Mouse (Mus musculus) kidney, adult 9 months (tissue): Measurements from ENCODE around the gene Cap2.

Source experiments
- DNase-seq: peaks from one replicate; pipeline ENCODE4 v3.0.0; 2022

Gene Cap2

DNA sequence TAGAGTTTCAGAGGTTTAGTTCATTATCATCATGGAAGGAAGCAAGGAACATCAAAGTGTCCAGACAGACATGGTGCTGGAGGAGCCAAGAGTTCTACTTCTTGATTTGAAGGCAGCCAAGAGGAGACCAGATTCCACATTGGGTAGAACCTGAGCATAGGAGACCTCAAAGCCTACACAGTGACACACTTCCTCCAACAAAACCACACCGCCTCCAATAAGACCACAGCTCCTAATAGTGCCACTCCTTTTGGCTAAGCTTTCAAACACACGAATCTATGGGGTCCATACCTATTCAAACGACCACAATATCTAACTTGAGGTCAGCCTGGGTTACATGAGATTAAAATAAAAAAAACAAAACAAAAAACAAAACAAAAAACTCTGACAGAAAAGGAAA, 25.0 kb downstream of the Cap2 start:
- DNase-seq: no peak

DNA sequence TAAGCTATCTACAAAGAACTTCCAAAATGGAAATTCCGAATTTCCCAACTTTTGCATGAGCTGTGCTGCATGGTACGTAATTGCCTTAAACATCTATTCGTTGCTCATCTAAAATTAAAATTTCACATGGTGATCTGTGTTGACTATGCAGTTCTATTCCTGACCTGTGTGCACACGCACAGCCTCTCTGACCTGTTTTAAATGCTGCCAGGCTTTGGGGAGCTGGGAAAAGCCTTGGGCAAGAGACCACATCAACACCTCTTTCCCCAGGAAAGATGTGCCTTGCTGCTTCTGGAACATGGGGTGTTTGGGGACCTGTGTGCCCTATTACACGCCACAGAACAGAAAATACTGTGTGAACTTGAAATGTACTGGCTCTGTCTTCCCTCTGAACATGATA, 25.7 kb downstream of the Cap2 start:
- no peak for DNase-seq

DNA sequence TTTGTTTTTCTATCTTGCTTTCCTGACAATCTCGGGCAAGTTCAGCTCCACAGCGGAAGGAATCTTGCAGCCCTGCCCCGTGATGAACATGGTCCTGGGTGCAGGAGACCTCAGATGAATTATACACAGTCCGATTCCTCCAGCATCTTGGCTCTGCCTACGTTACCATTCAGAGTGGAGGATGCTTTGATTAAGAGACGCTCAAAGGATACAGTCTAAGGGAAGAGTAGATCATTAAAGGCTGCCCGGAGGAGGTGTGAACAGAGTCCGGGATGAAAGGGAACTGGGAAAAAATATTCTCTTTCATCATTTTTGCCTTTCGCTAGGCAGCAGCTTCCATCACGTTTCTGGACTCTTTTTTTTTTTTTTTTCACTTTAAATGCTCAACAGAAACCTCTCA, 27.4 kb downstream of the Cap2 start:
- no peak for DNase-seq

DNA sequence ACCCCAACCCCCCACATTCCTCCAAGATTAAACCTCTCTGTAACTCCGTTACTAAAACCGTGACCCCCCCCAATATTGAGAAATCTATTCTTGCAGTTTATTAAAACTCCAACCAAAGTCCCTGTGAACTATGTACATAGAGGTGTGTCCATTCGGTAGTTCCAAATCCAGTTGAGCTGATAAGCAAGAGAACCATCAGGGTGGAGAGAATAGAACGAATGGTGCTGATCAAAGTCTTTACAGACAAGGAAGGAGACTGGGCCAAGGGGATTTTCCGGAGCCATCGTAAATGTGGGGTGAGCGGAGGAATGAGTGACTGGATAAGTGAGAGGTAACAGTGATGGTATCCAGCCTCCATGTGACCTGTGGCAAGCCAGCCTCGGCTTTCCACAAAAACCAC, 28.9 kb downstream of the Cap2 start:
- DNase-seq: no peak

DNA sequence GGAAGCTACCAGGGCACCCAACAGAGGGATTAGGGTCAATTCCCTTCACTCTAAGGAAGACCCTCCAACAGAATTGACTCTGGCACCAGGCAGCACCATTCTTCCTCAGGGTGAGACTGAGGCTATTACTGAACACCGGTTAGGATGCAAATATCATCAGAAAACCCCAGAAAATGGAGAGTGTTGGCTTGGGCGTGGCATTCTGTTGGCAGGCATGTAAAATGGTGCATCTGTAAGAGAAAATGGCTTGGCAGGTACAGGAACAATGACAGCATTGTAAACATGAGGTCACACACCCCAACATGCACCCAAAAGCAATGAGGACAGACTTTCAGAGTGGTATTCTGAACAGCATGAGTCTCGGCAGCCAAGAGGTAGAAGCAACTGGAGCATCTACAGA, 30.0 kb downstream of the Cap2 start:
- DNase-seq: no peak

DNA sequence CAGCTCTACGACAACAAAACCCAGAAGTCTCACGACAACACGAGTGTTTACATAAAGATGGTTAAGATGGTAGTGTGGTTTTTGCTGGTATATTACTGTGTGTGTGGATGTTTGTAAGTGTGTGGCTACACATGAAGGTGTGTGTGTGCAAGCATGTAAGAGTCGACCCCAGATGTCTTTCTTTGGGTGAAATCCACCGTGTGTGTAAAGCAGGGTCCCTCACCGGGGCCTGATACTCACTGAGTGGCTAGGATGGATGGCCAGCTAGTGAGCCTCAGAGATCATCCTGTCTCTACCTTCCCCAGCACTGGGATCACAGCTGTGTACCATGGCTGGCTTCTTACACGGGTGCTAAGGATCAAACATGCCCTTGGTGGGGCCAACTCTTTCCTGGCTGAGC, 30.6 kb downstream of the Cap2 start:
- no peak for DNase-seq

DNA sequence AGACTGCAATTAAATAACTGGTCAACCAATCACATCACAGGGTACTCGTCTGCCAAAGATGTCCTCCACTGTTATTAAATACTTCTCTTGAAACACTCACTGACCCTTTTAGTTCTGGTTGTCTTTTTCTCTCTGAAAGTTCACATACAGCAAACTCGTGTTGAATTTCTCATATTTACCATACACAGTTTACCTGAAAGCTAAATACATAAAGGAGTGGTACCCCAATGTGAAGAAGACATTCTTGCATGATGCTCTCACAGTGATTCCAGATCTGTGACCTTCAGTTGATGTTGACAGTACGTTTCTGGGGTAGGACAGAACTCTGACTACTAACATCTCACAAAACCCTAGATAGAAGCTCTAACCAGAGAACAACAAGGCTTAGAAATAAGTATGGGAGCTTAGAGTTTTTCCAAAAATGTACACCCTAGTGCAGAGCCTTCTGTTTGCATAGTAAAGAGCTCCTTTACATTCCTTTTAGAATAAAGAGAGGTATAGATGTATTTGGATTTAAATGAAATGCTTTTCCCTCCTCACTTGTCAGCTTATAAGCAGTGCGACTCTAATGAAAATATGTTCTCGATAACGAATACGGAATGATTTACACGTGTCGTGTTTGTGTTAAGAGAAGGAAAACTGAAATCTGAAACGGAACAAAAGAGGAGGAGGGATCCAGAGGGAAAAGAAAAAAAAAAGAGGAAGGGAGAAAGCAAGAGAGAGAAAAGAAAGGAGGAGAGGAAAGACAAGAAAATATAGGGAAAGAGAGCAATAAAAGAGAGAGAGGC, 31.9 kb downstream of the Cap2 start:
- DNase-seq: no peak

DNA sequence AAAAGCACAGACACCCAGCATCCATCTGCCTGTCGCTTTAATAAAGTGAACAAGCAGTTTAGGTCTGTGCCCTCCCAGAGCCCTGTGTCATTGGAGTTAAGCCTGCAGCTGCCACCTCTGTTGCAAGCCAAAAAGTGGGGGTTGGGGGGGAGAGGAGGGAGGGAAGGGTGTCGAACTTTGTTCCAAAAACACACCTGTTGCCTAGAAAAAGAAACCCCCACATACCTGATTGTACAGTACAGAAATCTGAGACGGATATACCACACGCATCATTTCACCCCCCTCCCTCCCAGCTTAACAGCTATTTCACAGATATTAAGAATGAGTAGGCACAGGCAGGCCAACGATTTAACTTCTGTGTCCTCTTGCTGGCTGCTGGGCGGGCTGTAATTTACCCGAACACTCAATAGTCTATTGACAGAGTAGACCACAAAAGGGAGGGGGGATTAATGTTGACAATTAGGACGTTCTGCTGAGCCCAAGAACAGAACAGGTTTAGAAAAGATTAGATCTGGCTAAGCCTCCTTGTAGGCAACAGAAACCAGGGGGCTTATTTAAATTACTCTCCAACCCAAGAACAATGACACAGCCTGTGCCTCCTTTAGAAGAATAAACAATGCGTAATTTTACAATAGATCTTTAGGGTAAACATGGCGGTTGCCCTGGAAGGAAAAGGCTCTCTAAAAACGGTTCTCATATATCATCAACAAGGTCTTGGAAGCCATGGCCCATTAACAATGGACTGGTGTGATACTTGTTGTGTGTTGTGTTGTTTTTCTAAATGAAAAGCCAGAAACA, 32.7 kb downstream of the Cap2 start:
- no peak for DNase-seq

DNA sequence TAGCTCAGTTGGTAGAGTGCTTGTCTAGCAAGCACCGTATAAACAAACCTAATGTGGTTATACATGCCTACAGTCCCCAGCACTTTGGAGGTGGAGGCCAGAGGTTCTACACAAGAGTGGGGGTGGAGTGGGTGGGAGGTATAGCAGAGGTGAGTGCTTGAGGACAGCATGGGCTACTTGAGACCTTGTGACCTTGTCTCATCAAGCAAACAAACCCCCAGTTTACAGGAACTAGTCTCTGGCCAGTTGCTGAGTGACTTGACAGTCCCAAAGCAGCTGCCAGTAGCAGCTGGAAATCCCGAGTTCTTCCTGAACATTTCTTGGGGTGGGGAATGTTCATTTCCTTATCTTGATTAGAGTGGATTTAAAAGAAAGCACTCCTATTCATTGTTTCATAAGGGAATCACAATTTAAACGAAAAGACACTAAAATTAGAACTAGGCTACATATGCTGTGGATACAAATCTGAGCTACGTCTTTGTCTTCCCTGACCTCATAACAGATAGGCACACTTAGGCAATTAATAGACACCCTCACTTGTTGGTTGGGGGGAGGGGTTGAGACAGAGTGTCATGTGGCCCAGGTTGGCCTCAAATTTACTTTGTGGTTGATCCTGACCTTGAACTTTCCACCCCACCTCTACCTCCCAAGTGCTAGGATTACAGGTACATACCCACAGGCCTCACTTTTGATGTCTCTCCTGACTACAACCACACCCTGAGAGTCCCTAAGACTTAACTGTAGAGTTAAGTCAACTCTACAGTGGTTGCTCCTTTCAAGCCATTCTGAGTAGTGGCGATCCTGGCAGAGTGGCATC, 33.5 kb downstream of the Cap2 start:
- no peak for DNase-seq

DNA sequence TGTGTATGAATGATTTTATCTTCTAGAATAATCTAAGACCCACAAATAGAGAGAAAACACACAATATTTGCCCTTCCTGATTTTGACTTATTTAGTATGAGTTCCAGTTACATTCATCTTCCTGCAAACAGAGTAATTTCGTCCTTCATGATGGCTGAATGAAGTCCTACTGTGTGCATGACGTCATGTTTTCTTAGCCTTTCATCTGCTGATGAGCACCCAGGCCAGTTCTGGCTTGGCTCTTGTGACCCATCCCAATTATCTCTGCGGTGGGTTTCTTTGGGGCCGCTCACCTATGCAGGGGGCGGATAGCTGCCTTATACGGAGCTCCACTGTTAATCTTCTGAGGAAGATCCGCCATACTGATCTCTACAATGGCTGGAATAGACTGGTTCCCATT, 37.6 kb downstream of the Cap2 start:
- no peak for DNase-seq

DNA sequence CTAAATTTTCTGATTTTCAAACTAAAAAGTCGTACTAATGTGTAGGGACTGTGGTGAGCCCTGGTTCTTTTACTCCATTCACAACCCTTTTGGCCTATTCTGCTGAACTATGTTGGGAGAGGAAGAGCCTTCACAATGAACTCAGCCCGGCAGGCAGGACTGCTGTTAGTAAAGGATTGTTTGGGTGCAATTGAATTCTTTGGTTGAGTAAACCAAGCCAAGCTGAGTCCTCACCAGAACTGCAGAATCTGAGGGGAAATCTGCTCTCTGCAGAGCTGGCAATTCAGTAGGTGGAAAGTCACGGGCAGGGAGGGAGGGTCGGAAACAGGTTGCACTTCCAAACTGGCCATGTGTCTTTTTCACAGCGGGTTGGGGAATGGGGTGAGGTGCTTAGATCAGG, 39.3 kb downstream of the Cap2 start:
- no peak for DNase-seq

DNA sequence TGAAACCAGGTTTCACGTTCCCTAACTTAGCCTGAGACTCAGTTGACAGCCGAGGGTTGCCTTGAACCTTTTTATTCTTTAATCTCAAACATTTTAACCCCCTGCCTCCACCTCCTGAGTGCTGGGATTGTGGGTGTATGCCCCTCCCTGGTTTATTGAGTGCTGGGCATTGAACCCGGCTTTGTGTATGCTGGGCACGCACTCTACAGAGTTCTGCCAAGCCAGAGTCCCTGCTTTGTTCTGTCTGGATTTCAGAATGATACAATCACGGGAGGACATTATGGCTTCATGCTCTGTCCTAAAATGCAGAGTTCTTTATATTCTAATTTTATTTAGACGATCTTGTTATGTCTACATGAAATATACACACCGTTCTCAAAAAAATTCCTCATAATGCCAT, 41.1 kb downstream of the Cap2 start:
- DNase-seq: no peak

DNA sequence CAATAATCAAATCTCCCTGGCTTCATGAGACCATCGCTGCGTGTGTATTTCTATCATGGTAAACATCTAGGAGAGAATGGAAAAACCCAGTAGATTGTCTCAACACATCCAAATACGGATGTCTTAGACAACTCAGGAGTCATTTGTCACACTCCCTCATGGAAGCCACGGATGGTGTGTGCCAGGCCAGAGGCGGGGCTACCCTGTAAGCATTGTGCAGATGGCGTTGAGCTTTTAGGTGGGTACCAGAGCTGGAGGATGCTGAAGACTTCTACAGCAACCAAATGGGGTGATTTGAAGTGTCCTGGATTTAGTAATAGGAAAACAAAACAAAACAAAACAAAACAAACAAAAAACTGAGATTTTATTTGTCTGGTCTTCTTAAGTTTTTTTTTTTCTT, 43.0 kb downstream of the Cap2 start:
- no peak for DNase-seq

DNA sequence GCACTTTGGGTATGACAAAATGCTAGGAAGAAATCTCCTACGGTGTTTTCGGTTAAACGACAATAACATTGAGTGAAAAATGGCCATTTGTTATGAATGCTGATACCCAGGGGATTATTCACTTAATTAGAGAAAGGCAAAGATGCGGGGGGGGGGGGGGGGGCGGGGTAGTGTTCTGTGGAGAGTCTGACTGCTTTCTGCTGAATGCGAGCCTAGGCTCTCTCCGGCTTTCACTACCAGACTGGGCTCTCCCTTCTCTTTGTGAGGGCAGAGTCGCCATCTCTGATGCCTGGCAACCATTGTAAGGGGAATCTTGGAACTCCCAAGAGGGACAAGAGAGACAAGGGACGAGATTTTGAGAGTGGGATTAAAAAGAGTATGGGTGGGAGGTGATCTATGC, 43.4 kb downstream of the Cap2 start:
- no peak for DNase-seq

DNA sequence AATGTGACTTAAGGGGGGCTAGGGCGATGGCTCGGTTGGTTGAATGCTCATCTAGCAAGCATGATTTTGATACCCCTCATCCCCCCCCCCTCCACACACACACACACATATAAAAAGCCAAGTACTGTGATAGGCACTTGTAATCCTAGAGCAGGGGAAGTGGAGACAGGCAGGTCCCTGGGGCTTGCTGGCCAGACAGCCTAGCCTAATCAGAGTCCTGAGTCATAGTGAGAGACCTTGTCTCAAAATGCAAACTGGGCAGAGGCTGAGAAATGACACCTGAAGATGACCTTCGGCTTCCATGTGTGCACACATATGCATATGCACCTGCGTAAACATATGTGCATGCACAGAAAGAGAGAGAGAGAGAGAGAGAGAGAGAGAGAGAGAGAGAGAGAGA, 45.2 kb downstream of the Cap2 start:
- DNase-seq: no peak

DNA sequence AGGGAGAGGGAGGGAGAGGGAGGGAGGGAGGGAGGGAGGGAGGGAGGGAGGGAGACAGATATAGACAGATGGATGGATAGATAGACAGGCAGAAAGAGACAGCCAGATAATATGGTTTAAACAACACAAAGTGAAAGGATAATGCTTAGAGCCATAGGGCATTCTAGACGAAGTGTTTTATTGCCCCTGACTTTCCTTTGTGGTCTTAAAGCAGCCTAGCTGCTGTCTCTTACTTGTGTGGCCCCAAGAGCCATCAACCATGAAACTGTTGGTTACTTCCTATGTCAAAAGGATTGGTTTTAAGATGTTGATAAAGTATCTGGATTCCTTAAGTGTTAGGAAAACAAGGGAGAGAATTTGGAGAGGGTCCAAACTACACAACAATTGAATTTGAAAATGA, 45.6 kb downstream of the Cap2 start:
- no peak for DNase-seq

DNA sequence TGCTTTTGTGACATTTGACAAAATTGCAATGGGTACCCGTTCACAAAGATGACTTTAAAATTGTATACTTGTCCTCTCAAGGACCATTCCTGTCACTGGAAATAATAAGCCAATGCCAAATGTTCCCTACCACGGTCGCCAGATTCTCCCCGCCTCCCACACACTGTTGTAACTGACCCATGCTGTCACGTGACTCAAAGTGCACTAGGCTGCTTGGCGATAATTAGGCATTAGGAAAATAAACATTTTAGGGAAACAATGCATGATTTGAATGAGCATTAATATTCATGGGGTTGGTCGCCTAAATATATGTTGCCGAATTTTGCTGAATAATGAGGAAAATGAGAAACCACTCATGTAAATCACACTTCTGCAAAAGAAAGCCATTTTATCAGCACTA, 46.5 kb downstream of the Cap2 start:
- no peak for DNase-seq

DNA sequence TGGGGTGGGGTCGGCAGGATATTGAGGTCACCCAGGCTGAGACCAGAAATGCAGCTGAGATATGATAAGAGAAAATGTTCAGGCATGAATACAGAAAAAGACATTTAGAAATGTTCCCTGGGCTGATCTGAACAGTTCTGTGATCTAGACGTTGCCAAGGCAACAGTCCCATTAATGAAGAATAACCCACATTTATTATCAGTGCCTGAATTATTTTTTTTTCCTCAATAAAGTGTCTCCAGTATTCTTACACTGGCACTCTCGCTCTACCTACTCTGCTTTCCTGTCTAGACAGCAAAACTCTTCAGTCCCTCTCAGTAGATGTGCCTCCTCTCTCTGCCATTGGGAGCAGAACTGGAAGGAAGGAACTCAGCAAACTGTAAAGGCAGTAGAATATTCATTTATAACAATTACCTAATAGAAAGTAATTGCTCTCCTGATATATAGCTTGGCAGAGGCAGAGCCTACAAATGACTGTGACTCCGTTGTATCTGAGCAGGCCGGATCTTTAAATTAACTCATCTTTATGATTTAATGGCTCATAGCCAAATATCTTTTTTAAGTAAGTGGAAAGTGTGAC, 47.0 kb downstream of the Cap2 start:
- DNase-seq: no peak

DNA sequence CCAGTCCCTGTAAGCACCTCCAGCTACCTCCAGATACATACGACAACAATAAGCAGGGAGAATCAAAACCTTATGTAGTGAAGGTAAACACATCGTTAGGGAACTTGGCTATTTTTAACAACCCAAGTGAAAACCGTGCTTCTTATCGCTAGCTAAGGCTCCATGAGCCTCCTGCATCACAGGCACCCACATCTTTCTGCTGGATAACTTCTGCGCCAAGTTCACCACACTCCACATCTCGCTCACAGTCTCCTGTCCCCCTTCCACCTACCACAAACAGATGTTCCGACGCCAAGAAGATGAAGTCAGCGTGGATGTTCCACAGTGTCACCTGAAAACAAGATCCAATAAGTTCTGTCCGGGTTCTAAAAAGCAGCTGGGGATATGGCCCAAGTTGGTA, 49.0 kb downstream of the Cap2 start:
- no peak for DNase-seq

DNA sequence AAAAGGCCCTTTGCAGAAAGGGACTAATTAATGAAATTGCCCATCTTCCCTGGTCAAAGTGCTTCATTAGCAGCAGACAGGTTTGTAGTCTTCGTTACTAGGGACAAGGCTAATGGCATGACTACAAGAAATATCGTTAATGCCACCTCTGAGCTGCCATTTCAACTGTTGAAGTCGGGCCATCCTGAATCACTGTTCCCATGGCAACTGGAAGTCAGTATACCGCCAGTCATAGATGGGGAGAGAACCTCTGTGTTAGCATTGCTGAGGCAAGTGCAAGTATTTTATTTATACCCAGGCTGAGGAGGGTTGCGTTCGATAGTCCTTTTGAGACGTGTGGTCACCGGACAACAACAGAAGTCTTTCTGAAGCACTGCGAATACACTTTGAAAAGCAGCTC, 53.1 kb downstream of the Cap2 start:
- DNase-seq: no peak

DNA sequence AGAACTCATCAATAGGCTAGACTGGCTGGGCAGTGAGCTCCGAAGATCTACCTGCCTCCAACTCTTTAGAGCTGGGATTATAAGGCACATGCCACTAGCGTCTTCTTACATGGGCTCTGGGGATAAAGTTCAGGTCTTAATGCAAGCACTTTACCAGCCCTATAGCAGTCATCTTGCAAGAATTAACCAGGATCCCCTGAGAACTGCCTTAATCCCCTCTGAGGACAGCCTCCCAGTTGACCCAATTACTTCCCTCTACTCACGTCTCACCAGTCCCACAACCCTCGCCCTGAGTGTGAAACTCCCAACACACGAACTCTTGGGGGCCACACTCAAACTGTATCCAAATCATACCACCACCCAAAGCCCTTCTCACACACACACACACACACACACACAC, 64.3 kb downstream of the Cap2 start:
- no peak for DNase-seq

DNA sequence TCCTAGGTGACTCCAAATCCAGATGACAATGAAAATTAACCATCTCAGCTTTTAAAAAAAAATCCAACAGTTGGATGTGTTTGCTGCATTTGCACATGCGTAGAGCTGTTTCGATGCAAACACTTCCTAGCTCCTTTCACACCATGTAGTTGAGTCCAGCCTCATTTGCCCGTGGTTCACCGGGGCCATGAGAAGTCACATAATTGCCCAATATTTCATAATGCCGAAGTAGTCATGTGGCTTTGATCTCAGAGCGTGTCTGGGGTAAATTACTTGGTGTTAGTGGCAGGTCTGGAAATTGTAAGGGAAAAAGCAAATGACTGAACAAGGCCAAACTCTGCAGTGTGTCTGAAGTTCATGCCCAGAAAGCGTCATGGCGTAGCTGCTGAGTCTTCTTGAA, 67.8 kb downstream of the Cap2 start:
- no peak for DNase-seq

DNA sequence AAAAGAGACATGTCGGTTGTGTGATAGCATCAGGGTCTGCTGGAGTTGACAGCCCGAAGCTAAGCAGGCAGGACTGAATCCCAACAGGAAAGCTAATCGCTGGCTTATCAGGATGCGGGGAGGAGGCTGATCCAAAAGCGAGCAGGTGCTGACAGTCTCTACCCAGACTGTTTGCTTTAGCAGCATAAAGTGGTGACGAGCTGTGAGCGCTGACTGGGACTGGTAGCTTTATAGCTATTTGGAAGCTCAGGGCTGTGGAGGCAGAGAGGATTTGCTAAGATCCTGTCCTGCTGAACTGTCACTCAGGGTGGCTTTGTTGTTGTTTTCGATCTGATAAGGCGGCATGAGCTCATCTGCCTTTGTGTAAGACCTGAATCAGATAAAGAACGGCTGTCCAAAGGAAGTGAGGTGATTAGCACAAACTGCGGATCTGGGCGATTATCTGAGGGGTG, 69.5 kb downstream of the Cap2 start:
- DNase-seq: no peak
